Mouse (Mus musculus): ENCODE results near the gene Mical3.

Mical3 gene

GRCm38 (mm10) chr6:120964179-120964578 is 166.6 kb downstream of the Mical3 start:
- DNase-seq (ENCODE audit: low read depth, low spot score), result no peak

DNA sequence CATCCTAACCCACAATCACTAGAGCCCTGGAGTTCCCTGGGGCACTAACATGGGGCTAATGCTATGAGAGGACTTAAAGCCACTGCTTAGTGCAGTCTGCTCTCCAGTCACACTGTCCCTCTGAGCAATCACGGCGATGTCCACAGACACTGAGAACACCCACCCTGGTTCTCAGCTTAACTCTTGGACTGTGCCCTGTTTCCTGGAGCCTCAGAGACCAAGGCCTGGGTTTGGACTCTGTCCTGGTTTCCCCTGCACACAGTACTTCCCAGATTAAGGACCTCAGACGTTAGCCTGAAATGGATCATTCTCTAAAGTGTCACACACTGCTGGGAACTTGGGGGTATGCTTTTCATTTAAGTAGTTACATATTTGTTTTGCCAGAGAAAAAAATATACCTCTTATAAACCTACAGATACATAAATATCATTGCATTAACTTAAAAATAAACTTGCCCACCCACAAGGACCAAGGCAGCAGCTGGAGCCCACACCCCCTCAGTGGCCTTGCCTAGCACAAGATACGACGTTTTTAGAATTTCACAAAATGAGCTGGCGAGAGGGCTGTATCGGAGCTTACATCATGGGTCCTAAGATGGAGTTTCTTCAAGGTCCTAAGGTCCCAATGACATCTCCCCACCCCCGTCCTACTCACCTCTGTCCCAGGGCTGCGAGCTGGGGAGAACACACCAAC is 170.3 kb downstream of the Mical3 start:
- no peak for DNase-seq (ENCODE audit: low read depth, low spot score)

GRCm38 (mm10) chr6:120957331-120957730 is 173.5 kb downstream of the Mical3 start:
- DNase-seq (ENCODE audit: low read depth, low spot score), result no peak

GRCm38 (mm10) chr6:120956259-120957161 is 174.3 kb downstream of the Mical3 start:
- DNase-seq (ENCODE audit: low read depth, low spot score), result no peak

DNA sequence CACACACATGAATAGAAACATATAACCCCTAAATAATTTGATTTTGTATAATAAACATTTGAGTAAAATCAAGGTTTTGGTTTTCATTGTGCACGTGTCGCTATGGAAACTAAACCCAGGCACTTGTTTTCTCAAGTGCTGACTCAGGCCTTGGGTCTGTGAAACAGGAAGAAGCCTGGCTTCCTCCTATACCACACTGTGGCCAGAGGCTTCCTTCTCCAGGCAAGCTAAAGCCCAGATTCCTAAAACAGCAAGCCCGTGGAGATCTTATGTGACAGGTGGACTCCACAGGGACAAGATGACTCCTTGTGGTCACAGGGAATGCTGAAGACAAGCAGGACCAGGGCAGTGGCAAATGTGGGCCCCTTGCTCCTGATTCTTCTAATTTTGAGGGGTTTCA is 175.6 kb downstream of the Mical3 start:
- no peak for DNase-seq (ENCODE audit: low read depth, low spot score)

DNA sequence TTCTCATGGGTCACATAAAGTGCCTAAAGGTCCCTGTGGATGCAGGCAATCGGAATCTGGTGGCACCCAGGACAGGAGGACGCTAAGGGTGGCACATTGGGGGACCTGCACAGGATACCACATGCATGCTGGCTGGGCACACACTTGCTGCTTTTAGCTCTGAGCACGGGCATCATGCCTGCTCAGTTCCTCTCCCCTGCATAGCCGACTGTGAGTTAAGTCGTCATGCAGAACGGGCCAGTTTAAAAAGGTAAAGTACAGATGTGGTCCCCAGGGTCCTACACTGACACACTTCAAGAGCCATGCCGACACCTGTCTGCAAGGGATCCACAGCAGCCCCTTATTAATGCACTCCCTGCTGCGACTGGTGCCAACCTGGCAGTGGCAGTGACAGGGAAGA is 176.6 kb downstream of the Mical3 start:
- DNase-seq (ENCODE audit: low read depth, low spot score), result no peak

- no peak for DNase-seq (ENCODE audit: low read depth, low spot score)
These were observed 178.3 kb downstream of the Mical3 start for GRCm38 (mm10) chr6:120952475-120952874.

GRCm38 (mm10) chr6:120951311-120951710 is 179.5 kb downstream of the Mical3 start:
- DNase-seq (ENCODE audit: low read depth, low spot score), result no peak

GRCm38 (mm10) chr6:120945510-120945909 is 185.3 kb downstream of the Mical3 start:
- no peak for DNase-seq (ENCODE audit: low read depth, low spot score)

DNA sequence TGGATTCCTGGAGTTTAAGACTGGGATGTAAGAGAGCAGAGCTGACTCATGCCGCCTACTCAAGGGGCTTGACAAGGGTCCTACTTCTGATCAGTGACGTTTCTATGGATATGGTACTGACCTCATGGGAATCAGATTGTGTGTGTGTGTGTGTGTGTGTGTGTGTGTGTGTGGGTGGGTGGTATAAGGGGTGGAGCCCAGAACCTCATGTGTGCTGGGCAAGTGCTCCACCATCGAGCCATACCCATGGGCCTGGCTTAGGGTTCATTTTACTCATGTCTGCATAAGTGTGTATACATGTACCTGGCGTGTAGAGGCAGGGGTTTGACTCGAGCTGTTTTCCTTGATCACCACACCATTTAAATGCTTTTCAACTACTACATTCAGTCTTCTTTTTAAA is 186.8 kb downstream of the Mical3 start:
- DNase-seq (ENCODE audit: low read depth, low spot score), result no peak

GRCm38 (mm10) chr6:120943551-120943950 is 187.2 kb downstream of the Mical3 start:
- no peak for DNase-seq (ENCODE audit: low read depth, low spot score)

- DNase-seq (ENCODE audit: low read depth, low spot score), result no peak
These were observed 187.7 kb downstream of the Mical3 start for GRCm38 (mm10) chr6:120943079-120943478.

DNA sequence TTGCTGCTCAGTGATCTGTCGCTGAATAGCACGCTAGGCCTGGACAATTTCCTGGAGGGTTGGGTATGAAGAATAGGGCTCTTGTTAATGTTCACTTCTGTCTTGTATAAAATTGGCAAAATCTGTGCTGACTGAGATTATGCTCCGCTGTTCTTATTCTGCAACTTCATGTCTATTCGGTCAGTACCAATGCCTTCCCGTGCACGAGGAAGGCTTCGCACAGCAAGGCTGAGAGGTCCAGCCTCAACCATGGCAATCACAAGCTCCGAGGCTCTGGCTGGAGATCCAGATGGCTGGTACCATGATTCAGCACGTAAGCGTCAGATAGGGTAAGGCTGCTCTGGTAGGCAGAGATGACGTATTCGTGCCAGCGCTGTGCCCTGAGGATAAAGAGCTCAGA is 189.2 kb downstream of the Mical3 start:
- no peak for DNase-seq (ENCODE audit: low read depth, low spot score)

GRCm38 (mm10) chr6:120941084-120941481 is 189.7 kb downstream of the Mical3 start:
- DNase-seq (ENCODE audit: low read depth, low spot score), result no peak

GRCm38 (mm10) chr6:120940446-120941083 is 190.2 kb downstream of the Mical3 start:
- DNase-seq (ENCODE audit: low read depth, low spot score), result no peak

DNA sequence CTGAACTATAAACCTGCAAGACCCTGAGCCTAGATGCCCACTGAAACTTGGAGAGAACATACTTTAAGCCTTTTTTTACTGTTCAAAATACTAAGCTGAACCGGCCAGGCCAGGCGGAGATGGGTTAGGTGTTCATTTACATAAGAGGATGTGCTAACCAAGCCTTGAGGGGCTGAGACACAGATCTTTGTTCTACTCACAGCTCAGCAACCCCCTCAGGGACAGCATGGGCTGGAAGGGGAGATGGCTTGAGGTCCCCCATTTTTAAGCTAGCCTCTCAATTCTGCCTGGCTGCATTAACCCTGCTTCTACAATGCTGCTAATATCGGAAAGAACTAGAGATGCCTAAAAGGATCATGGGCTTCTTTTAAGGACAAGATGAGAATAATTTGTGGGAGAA is 191.0 kb downstream of the Mical3 start:
- no peak for DNase-seq (ENCODE audit: low read depth, low spot score)

DNA sequence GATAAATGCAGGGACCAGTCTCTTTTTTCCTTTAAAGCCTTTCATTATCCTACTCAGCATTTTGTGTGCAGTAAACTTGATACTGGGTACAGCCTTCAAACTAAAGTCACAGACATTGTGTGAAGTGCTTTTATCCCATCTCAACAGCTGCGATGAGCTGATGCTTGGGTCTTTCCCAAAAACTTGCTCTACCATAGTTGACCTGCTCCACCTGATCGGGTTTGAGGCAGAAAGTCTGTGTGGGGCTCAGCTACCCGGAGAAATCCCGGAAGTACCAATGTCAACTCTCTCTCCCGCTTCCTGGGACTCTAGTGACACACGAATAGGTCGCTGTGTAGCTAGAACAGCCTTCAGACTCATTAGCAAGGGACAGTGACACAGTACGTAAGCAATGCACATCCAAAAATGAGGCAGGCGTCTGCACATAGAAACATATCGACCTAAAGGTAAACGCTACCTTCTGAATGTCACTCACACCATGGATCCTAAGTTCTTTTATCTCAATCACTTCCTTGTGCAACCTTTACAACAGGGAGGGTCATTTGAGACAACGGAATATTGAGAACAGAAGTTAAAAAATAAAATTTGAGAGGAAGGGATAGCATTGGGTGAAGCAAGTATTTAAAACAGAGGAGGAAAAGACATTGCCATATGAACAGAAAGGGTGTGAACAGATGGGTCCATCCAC is 191.9 kb downstream of the Mical3 start:
- DNase-seq (ENCODE audit: low read depth, low spot score), result no peak

- no peak for DNase-seq (ENCODE audit: low read depth, low spot score)
These were observed 192.7 kb downstream of the Mical3 start for GRCm38 (mm10) chr6:120937999-120938608.

GRCm38 (mm10) chr6:120937104-120937617 is 193.6 kb downstream of the Mical3 start:
- no peak for DNase-seq (ENCODE audit: low read depth, low spot score)

DNA sequence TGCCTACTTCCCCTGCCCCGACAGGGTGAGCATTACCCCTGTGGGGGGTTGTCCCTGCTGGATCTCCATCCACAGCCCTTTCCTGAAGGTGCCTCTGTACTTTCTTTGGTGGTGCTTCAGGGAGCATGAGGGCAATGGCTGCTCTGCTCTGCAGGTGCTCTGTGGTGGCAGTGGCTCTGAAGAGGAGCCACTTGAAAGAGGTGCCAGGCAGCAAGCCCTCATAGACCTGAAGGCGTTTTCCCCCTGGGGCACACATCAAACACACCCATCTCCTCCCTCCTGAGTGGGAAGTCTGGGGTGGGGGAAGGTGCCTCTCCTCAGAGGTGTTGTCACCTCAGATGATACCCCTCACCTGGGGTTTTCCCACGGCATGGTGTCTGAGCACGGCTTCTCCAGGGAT is 196.6 kb downstream of the Mical3 start:
- DNase-seq (ENCODE audit: low read depth, low spot score), result no peak

DNA sequence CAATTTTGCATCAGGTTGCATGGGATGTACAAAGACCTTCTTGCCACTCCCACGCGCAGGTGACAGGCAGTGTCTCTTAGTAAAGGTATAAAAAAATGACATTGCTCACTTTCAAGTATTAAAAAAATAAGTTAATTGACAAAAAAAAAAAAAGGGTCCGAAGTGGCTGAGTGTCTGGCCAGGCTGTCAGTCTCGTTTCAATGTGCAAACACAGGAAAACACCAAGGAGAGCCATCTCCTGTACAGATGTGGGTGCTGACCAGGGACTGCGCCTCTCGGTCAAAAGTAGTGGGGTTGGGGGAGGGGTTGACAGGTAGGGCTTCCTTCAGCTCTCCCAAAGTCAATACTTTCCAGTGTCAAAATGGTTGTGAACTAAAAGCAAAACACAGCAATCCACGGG is 197.1 kb downstream of the Mical3 start:
- no peak for DNase-seq (ENCODE audit: low read depth, low spot score)

Data from WW6 (cell line).